Mouse (Mus musculus) MEL (cell line): Measurements from ENCODE around the gene Mt1.

Experiments used
- CHD2 ChIP-seq: IDR thresholded peaks from 2 replicates; pipeline ENCODE4 v1.6.1; 2011; ENCODE audit warnings: low read length, improper control_type of control experiment
- EP300 ChIP-seq, 2 experiments: IDR thresholded peaks; 2 replicates each; pipeline ENCODE4 v1.6.1; 2011; ENCODE audit warnings: improper control_type of control experiment in 2 of 2, low read length in 2 of 2, low read depth in 1 of 2, mild to moderate bottlenecking in 1 of 2
- GATA1 ChIP-seq: IDR thresholded peaks from 2 replicates; pipeline ENCODE4 v1.6.1; 2011; ENCODE audit warnings: low read depth, low read length, improper control_type of control experiment
- NRF1 ChIP-seq: IDR thresholded peaks from 2 replicates; pipeline ENCODE4 v1.6.1; 2014; ENCODE audit warnings: low read depth, mild to moderate bottlenecking, inconsistent platforms, low read length, improper control_type of control experiment, moderate library complexity; ENCODE audit not compliant: poor library complexity, insufficient read depth, severe bottlenecking
- POLR2A ChIP-seq, 2 experiments: IDR thresholded peaks; 2 replicates each; pipeline ENCODE4 v1.6.1; 2011 to 2012; ENCODE audit warnings: low read length in 2 of 2, mild to moderate bottlenecking in 2 of 2, control low read depth in 1 of 2, improper control_type of control experiment in 1 of 2, low read depth in 1 of 2, moderate library complexity in 1 of 2; ENCODE audit not compliant: control insufficient read depth in 1 of 2, insufficient read depth in 1 of 2, poor library complexity in 1 of 2
- RAD21 ChIP-seq: IDR thresholded peaks from 2 replicates; pipeline ENCODE4 v1.6.1; 2011; ENCODE audit warnings: mild to moderate bottlenecking, low read depth, low read length, improper control_type of control experiment
- USF2 ChIP-seq, 2 experiments: IDR thresholded peaks; 2 replicates each; pipeline ENCODE4 v1.6.1; 2011 to 2012; ENCODE audit warnings: improper control_type of control experiment in 2 of 2, low read length in 2 of 2, borderline replicate concordance in 1 of 2, inconsistent platforms in 1 of 2, low read depth in 1 of 2, mild to moderate bottlenecking in 1 of 2; ENCODE audit not compliant: insufficient read depth in 1 of 2

DNA sequence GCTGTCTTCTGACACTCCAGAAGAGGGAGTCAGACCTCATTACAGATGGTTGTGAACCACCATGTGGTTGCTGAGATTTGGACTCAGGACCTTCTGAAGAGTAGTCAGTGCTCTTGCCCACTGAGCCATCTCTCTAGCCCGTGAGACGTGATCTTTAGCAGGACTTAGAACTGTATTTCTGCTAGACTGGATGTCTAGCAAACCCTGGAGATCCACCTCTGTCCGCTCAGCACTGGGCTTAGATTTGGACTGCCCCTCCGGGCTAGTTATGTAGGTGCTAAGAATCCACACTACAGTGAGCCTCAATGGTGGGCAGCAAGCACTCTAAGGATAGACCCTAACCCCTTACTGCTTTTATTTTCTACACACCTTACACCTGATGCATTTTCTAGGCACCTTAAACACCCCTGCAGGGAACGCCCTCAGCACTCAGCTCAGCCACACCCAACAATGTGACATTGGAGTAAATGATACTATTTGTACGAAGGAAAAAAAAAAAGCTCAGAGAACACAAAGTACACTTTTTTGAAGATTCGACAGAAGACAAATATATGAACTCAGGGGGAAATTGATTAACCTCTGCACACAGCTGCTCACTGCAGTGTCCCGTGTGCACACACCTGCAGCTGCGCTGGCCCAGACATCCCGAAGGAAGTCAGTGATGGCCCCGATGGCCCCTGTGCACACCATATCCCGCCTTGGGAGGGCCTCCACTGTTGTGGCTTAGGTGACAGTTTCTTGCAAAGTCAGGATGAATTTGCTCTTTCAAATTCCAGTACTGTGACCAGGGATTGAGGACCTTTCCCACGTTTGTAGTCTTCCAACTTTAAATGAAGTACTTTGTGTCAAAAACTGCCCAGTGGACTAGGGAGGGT, 3.4 kb downstream of the Mt1 start:
- TF ChIP-seq POLR2A (IDR thresholded peaks at IDR 0.05; ENCODE audit: control insufficient read depth in 1 of 2, insufficient read depth in 1 of 2, low read depth in 1 of 2, low read length in 2 of 2, poor library complexity in 1 of 2) (no peak), GATA1 (no peak), CHD2 (no peak), RAD21 (no peak), USF2 (IDR thresholded peaks at IDR 0.05; ENCODE audit: borderline replicate concordance in 1 of 2, insufficient read depth in 1 of 2, low read depth in 1 of 2, low read length in 2 of 2) (no peak), NRF1 (no peak), EP300 (IDR thresholded peaks at IDR 0.05; ENCODE audit: low read depth in 1 of 2, low read length in 2 of 2) (no peak; a peak in 2 of 4 replicates)
